Mouse (Mus musculus) cerebellum, adult 18-20 months (tissue): ENCODE measurements around the gene Zfp426.

Source experiments
- DNase-seq, 2 experiments: peaks; one replicate each; pipeline ENCODE4 v3.0.0; 2021

The Zfp426 gene

DNA sequence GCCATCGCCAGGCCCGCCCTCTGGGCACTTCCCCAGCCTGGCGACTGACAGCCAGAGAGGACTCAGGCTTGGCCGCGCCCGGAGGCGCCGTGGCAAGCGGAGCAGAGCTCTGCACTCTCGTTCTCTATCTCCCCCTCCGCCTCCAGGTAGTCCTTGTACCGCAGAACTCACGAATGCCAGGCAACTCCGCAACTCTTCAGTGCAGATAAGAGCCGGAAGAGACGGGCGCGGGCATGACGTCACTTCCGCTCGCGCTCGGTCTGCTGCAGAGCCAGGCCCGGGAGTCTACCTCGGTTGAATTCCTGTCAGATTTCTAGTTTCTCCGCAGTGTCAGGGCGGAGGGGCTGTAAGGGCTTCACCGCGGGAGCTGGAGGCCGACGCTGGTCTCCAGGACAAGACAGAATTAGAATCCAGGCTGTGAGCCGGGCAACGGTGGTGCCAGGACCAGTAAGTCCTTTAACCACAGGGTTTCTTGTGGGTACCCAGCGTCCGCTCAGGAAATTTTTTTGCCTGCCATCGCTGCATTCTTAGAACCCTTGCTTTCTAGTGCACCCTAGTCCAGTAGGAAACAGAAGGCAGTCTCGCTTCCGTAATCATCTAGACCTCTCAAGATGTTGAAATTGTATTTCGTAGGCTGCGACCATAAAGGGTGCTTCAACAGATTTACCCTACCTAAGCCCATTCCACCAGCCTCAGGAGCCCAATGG lies at the start of gene Zfp426:
TSS of gene Zfp426 (minus strand) at position 220 of the 707 bp plus-strand sequence.
- DNase-seq: peak; percentile 84 to 92

DNA sequence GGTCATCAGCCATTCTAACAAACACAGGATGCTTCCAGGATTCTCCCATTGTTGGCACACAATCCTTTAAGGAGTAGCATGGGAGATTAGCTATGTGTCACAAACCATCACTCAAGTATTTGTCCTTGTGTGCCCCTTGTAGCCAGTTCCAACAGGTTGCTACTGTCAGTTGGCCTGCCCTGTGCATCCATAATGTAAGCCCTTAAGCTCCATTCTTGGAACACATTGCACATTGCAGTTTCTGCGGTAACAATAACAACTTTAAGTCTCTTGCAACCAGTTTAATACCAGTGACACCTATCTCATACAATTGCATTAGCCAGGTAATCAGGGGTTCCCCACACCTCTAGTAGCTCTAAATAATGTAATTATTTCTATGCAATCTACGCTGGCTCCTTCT lies 44.1 kb upstream of the Zfp426 start:
- DNase-seq: no peak

DNA sequence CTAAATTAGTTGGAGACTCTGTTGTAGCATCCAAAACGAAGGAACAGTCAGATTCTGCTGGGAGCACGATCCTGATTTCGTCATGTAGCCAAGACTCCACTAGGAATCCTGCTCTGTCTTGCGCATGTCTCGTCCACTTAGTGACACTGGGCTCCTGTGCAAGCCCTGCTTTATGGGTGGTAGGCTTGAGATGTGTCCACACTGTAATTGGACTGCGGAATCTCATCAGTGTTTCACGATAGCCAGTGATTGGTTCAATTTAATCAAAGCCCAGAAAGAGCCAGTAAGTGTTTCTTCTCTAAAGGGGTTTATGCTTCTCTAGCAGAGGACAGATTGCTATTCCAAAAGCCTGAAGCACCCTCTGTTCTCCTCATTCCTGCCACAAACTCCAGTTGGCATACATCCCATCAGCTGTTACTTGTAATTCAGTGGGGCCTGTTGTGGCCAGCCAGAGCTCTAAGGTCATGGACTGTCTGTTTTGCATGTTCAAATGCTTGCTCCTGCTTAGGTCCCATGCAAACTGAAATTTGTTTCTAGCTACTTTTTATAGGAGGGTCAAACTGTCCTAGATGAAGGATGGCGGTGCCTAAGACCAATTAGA lies 41.9 kb upstream of the Zfp426 start:
- DNase-seq: peak; percentile 19 to 45

DNA sequence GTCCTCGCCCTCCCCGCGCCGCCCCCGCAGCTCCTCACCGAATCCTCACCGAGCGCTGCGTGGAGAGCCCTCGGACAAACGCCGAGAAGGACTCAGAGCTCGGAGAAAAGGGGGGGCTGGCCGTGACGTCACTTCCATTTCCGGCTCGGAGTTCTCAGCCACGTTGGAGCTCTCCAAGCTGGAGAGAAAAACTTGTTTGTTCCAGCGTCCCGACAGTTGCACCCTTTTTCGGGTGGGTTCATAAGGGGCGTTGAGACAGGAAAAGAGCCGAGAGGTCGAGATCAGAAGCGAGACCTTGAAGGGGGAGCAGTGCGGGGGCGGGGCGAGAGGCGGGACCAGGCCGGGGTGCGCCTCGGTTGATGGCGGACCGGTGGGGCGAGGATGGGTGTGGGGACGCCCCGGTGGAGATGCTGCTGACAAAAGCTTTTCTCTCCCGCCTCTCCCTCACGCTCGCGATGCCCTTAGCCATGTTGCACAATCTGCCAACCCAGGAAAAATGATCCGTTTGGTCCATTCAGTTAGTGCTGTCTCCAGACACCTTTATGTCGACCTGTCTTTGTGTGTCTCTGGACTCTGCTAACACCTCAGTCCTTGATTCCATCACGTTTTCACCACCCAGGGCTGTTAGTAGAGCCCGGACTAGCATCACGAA lies 28.9 kb upstream of the Zfp426 start, which contains the start of gene Zfp266:
TSS of gene Zfp266 (minus strand) at position 112 of the 652 bp plus-strand sequence.
- peak; percentile 94 to 96 for DNase-seq

DNA sequence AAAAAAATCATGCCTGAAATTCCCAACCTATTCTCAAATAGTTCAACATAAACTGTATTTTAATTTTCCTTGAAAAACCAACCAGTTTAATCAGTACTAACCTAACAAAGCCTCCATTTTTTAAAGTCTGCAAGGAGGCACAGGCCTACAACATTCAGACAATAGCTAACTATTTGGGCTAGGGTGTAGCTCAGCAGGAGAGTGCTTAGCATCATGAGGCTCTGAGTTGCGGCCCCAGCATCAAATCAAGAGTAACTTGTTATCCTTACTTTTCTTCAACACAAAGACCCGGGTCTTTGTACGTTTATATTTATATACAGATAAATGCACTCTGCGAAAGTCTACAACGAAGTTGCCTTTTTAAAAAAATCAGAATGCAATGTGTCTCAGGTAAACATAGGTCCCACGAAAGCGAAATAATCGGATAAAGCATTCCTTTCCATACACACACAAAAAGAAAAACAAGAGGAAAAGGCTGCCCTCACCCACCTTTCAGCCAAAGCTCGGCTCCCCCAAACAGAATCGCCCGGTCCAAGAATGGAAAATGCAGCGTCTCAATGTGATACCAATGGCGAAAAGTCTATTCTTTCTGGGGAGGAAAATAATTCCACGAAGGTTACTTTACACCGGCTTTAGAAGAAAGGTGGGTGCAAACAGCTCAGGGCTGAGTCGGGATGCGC lies 28.1 kb upstream of the Zfp426 start:
- DNase-seq: peak in 1 of 2 experiments; percentile 15

DNA sequence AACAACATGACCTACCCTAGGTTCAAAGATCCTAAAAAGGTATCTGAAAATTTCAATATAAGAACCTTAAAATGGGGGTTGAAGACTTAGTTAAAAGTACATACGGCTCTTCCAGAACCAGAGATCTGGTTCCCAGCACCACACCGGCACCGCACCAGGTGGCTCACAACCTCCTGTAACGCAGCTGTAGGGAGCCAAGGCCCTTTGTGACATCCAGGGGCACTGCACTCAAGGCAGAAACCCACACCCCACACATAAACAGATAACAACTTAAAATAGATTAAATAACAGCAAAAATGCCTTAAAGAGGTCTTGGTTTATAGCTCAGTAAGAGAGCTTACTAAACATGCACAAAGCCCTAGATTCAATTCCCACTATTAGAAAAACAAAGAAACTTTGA lies 27.4 kb upstream of the Zfp426 start:
- DNase-seq: no peak

DNA sequence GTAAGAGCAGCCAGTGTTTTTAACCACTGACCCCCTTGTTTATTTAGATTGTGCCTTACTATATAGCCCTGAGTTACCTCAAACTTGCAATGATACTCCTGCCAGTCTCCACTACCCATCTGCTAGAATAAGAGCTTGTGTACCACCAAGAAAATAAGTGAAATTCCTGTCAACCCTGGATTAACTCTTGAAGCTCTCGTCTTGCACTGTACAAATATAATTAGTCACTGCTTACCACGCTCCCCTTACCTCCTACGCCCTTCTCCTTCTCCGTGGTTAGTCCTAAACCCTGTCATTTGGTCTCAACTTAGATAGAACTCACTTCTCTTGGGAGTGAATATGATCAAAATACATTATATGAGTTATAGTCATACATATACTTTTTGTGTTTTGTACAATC lies 26.2 kb upstream of the Zfp426 start:
- DNase-seq: no peak

DNA sequence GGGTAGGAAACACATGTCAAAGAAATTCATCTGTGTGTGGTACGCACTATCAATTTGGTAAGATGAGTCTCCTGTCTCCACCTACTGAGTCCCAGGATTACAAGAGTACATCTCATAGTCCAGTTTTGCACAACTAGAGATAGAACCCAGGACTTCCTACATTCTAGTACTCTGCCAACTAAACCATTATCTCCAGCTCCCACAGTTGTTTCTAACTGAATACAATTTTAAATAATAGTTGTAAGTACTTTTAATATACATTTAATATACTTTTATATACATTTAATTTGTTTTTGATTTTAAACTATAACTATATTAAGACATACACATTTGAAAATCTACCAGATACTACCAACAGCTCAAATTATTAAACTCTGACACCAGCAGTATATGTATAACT lies 25.2 kb upstream of the Zfp426 start:
- DNase-seq: no peak

DNA sequence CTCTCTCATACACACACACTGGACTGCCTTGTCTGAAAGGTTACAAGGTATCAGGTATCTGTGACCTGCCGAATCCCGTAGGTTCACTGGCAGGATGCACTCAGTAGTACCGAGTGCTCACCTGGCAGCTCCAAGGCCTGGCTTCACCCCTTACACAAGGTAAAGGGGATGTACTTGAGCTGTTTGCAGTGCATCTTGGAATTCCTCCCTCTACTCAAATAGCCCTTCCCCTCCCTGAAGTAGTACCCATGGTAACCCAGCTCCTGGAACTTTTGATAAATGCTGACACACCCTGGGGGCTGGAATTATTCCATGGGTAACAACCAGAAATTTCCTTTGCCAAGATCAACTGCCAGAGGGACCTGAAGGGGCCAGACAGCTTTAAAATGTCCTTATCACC lies 21.5 kb upstream of the Zfp426 start:
- DNase-seq: no peak

DNA sequence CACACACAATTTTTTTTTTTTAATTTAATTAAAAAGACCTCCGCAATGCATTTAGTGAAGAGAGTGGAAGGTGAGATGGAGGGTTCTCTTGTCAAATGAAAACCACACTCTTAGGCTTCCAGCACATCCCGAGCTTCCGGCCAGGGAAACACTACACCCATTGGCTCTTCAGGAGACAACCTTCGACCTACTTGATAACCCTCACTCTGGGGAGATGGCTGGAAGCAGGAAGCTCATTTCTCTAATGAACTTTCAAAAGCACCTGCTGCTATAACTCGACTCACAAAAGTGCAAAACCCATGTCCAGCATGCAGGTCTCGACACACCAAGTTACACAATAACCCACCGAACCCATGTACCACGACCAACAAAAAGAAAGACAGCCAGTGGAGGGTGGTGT lies 20.2 kb upstream of the Zfp426 start:
- no peak for DNase-seq

DNA sequence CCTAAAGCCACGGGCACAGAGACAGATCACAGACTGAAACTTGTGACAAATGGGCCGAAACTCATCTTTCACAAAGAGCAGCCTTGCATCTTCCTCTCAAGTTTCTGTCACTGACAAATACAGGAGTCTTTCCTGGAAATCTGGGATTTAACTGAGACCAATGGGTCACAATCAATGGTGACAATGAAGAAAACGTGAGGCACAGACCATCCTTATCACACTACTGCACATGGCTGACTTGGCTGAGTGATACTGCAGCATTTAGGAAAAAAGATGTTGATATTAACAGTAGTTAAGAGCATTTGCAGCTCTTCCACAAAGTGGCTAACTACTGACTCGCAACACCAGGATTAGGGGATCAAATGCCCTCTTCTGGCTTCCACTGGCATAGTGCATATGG lies 19.1 kb upstream of the Zfp426 start:
- no peak for DNase-seq

DNA sequence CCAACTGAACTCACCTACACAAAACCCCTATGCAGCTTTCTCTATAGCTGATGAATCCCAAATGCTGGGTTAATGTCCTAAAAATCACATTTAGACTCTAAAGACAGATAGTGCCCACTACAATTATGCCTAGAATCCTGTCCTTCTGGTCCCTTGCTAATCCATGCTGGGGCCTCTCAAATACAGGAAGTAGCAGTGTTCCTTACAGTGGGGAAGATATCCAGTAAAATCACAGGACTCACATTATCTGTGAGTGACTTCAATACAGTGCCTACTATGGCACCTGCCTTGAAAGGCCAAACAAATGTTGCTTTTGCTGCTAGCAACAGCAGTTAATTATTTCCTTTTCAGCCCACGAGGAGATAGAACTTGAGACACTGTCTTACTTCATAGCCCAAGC lies 17.8 kb upstream of the Zfp426 start:
- no peak for DNase-seq

DNA sequence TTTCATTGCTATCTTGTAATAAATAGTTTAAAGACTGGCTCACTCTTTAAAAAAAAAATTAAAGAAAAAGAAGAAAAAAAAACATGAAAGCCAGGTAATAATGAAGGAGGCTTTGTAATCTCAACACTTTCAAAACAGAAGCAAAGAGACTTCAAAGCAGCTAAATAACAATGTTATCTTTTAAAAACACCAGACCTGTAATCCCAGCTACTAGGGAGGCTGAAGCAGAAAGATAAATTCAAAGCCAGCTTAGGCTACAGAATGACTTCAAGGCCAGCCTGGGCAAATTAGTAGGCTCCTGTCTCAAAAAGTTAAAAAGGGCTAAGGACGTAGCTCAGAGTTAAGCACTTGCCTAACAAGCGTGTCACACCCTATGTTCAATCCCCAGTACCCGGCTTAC lies 17.1 kb upstream of the Zfp426 start:
- DNase-seq: no peak

DNA sequence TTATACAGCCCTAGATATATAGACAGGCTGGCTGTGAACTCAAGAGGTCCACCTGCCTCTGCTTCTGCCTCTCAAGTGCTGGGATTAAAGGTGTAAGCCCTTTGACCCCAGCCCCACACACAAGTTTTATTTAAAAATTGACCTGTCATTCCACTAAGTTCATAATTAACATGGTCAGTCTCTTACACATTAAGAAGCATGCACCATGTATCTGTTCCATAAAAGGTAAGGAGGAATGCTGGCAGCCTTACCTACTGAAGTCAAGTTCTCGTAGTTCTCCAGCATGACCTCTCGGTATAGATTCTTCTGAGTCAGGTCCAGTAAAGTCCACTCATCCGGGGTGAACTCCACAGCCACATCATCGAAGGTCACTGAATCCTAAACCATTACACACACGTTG lies 12.3 kb upstream of the Zfp426 start:
- no peak for DNase-seq

DNA sequence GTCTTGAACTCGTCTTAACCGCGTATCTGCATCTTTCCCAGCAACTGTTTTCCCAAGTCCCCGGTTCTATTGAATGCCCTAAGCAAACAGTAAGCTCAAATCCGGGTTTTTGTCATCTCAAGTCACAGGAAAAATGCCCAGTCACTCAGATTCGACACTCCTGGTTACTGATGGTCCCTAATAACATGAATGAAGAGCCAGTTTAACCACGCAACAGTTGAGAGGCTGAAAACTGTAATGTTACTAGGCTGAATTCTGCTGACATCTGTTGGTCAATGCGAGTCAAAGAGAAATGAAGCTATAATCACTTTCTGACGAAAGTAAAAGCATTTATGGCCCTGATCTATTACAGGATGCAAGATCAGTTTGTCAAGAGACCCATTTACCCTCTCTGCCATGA lies 735 bp upstream of the Zfp426 start:
- DNase-seq: no peak

DNA sequence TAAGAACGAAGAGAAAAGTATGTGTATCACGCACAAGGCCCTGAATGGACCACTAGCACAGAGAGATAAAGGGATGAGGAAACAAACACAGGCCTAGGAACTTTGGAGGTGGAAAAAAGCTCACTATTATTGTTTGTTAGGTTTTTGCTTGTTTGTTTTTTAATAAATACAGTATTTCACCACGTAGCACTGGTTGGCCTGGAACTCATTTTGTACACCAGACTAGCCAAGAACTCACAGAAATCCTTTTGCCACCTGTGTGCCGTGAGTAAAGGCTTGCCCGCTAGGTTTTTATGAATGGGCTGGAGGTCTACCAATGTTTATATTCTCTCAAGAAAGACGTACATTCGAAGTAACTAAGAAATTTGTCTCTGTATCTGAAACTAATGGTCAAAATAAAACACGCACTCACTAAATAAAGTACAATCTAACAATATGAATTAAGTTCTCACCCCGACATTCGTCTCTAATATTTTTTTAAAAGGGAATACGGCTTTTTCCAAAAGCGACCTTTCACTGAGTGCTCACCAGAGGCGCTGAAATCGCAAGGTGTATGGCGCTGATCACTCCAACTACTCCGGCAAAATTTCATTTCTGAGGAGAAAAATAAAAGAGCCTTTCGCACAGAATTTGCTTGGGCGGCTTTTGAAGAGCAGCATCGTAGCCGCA lies 554 bp downstream of the Zfp426 start:
- DNase-seq: no peak

DNA sequence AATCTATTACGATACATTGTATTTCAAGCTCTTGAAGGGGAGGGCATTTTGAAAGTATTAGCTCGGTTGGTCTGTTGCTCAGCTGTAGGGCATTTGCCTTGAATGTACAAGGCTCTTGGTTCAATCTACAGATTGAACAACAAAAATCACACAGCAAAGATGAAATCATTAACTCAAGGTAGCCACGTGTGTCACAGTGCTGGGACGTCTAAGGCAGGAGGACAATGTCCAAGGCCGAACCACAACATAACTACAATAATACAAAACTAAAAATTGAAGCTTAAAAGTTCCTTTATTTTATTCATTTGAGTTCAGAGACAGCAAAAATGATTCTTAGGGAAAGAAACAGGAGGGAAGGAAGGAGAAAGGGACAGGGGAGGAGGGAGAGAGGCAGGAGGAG lies 3.0 kb downstream of the Zfp426 start:
- DNase-seq: no peak

DNA sequence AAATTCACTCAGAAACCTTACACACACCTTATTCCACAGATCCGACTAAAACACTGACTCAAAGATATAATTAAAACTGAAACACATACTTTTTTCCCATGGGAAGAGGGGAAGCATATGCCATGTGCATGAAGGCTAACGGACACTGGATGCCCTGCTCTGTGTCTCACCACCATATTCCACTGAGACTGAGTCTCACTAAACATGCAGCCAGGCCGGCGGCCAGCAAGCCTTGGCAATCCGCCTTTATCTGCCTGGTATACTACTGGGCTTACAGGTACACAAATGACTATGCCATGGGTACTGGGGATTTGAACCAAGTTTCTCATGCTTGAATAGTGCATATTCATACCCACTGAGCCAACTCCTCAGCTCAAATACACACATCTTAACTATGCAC lies 13.2 kb downstream of the Zfp426 start:
- peak; percentile 13 to 19 for DNase-seq

DNA sequence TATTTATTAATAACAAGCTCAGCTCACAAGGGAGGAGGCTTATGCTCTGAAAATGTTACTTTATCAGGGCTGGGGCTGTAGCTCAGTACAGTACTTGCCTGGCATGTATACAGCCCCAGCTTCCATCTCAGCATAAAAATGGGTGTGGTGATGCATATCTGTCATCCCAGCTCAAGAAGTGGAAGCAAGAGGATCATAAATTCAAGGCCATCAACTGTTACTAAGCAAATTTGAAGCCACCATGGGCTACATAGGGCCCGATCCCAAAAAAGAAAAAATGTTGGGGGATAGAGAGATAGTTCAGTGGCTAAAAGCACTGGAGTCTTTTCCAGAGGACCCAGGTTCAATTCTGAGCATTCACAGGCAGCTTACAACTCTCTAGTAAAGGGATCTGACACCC lies 15.9 kb downstream of the Zfp426 start:
- DNase-seq: no peak

DNA sequence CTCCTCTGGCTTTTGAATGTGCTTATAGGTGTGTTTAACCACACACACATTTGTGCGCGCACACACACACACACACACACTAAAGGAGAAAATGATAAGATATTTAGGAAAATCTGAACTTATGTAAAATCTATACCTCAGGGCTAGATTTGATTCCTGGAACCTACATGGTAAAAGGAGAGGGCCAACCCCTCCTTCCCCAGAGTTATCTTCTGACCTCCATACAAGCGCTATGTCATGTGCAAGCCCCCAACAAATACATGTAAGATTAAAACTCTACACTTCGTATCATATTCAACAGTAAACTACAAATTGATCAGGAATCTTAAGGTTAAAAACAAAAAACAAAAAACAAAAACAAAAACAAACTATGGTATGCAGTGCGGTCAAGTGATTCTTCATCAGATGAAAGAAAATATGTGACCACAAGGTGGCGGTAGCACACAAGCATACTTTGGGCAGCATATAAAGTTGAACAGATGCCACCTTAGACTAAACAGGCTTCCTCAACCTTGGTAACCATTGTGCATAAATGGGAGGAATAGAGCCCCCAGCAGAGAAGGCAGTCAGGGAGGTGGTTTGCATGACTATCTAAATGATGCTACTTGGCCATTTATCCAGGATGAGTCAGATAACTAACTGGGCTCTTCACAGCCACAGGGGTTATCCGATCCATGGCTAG lies 25.6 kb downstream of the Zfp426 start:
- peak; percentile 68 to 75 for DNase-seq

DNA sequence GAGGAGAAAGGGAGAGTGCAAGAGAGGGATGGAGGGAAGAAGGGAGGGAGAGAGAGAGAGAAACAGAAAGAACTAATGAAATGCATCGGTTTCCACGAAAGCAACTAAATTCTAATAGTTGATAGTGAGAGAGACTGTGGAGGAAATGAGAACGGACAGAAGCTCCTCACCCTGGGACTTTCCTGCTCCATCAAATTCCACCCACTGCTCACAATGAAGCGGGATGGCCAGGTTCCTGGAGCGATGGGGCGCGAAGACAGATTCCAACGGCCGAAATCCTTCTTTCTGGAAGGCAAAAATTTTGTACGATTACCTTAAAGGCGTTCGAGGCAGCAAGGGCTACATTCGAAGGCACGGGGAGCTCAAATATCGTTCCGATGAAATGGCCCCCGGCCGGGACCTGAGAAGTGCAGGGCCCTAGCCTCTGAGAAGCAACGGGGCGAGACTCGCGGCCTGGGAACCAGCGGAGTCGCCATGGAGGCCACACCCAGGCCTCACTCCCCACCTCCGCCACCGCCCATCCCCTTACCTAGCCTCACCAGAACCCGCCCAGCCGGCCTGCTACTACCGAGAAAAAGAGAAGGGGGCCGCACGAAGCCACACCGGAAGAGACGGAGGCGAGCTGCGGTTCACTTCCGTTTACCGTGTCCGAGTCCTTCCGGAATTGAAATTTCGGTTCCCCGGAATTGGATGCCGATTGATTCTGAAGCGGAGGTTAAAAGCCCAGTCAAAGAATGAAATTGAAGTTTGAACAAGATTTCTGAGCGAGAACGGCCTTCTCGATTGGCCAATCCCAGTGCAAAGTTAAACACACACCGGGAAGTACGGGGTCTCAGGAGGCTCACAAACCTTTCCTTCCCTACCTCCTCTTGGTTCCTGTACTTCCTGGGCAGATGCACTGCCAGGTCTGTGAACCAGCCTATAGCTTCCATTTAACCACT lies 32.9 kb downstream of the Zfp426 start, which contains the start of gene Zfp26:
TSS of gene Zfp26 (minus strand) at position 786 of the 941 bp plus-strand sequence.
- DNase-seq: peak; percentile 75 to 80
